Mouse (Mus musculus) embryonic facial prominence, embryonic 12.5 days (tissue): Measurements from ENCODE around the gene Spint2. TPM values are rescaled to one million over a fixed set of nuclear protein-coding genes. Genes with fewer than 3 reads are reported as not detected.

Experiments
- ATAC-seq: fragments of 200-750 bp; cut with Nextera tagmentation; 2 replicates; pipeline ENCODE4 v1.8.0; 2017; ENCODE audit not compliant: insufficient number of reproducible peaks, insufficient read depth, low FRiP score, low TSS enrichment
- H3K27ac ChIP-seq: fragments of 300-500 bp; sonication (generic); 2 replicates; pipeline ENCODE4 v1.5.1; 2016; ENCODE audit warnings: mild to moderate bottlenecking
- H3K27me3 ChIP-seq: fragments of 300-500 bp; sonication (generic); 2 replicates; pipeline ENCODE4 v1.6.1; 2016; ENCODE audit warnings: mild to moderate bottlenecking, moderate library complexity
- H3K36me3 ChIP-seq: fragments of 300-500 bp; sonication (generic); 2 replicates; pipeline ENCODE4 v1.6.1; 2016; ENCODE audit warnings: mild to moderate bottlenecking
- H3K4me1 ChIP-seq: fragments of 300-500 bp; sonication (generic); 2 replicates; pipeline ENCODE4 v1.6.1; 2016
- H3K4me2 ChIP-seq: fragments of 300-500 bp; sonication (generic); replicated peaks from 2 replicates; pipeline ENCODE4 v1.6.1; 2016; ENCODE audit warnings: mild to moderate bottlenecking, moderate library complexity
- H3K4me3 ChIP-seq: fragments of 300-500 bp; sonication (generic); 2 replicates; pipeline ENCODE4 v1.5.1; 2016; ENCODE audit warnings: mild to moderate bottlenecking
- H3K9ac ChIP-seq: fragments of 300-500 bp; sonication (generic); 2 replicates; pipeline ENCODE4 v1.6.1; 2016; ENCODE audit warnings: mild to moderate bottlenecking, moderate library complexity
- H3K9me3 ChIP-seq: fragments of 300-500 bp; sonication (generic); 2 replicates; pipeline ENCODE4 v1.6.1; 2016; ENCODE audit warnings: mild to moderate bottlenecking, moderate library complexity
- WGBS: fragments of 180-500 bp; shearing (Covaris S2); methylation state at CpG from one replicate; pipeline ENCODE4 v1.1.7; 2016; 5-methylcytosine and 5-hydroxymethylcytosine counted together
- polyA plus RNA-seq: library from polyadenylated mRNA; unstranded; fragments of >200 nt; fragmentation: Nextera tagmentation; extraction: Ambion mirVana; gene quantifications from 2 replicates; pipeline ENCODE4 v1.2.1, GENCODE M21; 2016

Spint2 gene
- polyA plus RNA-seq, 1 experiment from 2014 or later, result 94.0 TPM

- H3K9ac ChIP-seq, result peak within 1 kb of the TSS; percentile 47
- WGBS, result under 1% methylated on average over 57 of the region's 59 CpGs
- no peak for ATAC-seq
- peak within 1 kb of the TSS; percentile 89 for H3K4me2 ChIP-seq
- peaks cover 43% of the 10 kb centered on the region for H3K4me1 ChIP-seq
- peak within 1 kb of the TSS; percentile 58 for H3K4me3 ChIP-seq
- H3K27ac ChIP-seq, result peak within 1 kb of the TSS; percentile 38; the same call in 1 of the 2 replicates
- H3K27me3 ChIP-seq, result peaks cover 2% of the 10 kb centered on the region; the same call in 1 of the 2 replicates
- no peaks in the 10 kb centered on the region for H3K9me3 ChIP-seq
- H3K36me3 ChIP-seq, result no peaks in the 10 kb centered on the region
Observed at GRCm38 (mm10) chr7:29288942-29289638, 7.4 kb upstream of the Spint2 start, which contains the start of gene Ppp1r14a. Gene Ppp1r14a (plus strand): TSS chr7:29289308.

DNA sequence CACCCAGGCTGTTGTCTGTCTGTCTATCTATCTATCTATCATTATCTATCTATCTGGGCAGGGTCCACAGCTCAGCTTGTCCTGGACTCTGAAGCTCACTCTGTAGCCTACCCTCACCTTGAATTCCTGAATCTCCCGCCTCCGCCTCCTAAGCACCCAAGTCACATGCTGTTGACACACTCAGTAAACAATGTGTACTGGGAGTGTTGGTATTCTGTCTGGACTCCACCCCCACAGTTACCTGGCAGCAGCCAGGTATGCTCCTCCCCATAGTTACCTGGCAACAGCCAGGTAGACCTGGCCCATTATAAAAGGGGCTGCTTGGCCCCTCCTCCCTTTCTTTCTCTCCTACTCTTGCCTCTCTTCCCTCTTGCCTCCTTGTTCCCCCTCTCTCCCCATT is 6.4 kb upstream of the Spint2 start:
- no peak for ATAC-seq

DNA sequence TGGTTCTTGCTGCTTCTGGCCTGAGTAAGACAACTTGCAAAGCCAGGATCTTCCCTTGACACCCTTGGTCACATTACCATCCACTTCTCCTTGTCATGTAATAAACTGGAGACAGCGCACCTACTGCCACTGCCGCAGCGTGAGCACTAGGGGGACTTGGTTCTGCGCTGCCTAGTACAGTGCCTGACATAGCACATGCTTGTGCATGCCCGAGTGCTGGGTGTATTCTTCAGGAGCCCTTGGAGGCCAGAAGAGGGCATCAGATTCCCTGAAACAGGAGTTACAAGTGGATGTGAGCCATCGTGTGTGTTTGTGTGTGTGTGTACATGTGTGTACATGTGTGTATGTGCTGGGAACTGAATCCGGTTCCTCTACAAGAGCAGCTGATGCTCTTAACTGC is 5.8 kb upstream of the Spint2 start:
- Histone ChIP-seq H3K27ac (no peak overlapping the region), H3K36me3 (no peaks in the 10 kb centered on the region), H3K9ac (no peak overlapping the region), H3K4me2 (no peak overlapping the region), H3K9me3 (no peaks in the 10 kb centered on the region), H3K4me3 (no peak overlapping the region), H3K4me1 (peaks cover 32% of the 10 kb centered on the region), H3K27me3 (peaks cover 10% of the 10 kb centered on the region)
- ATAC-seq, result no peak
- 81% methylated on average over 7 of the region's 7 CpGs for WGBS

More for the DNA sequence above, 6.4 kb upstream of the Spint2 start:
- no peaks in the 10 kb centered on the region for H3K36me3 ChIP-seq
- H3K27ac ChIP-seq, result no peak overlapping the region
- H3K4me3 ChIP-seq, result no peak overlapping the region
- H3K4me2 ChIP-seq, result no peak overlapping the region
- WGBS, result 82% methylated on average over 2 of the region's 2 CpGs
- no peak overlapping the region for H3K9ac ChIP-seq
- no peaks in the 10 kb centered on the region for H3K9me3 ChIP-seq
- peaks cover 5% of the 10 kb centered on the region; the same call in 1 of the 2 replicates for H3K27me3 ChIP-seq
- peaks cover 38% of the 10 kb centered on the region for H3K4me1 ChIP-seq

GRCm38 (mm10) chr7:29284523-29284922 is 2.8 kb upstream of the Spint2 start:
- WGBS, result 90% methylated on average over 6 of the region's 6 CpGs
- peaks cover 35% of the 10 kb centered on the region for H3K27me3 ChIP-seq
- no peak overlapping the region for H3K4me2 ChIP-seq
- H3K4me3 ChIP-seq, result no peak overlapping the region
- H3K27ac ChIP-seq, result no peak overlapping the region
- H3K9ac ChIP-seq, result no peak overlapping the region
- no peaks in the 10 kb centered on the region for H3K36me3 ChIP-seq
- no peak for ATAC-seq
- H3K4me1 ChIP-seq, result peaks cover 15% of the 10 kb centered on the region
- no peaks in the 10 kb centered on the region for H3K9me3 ChIP-seq

DNA sequence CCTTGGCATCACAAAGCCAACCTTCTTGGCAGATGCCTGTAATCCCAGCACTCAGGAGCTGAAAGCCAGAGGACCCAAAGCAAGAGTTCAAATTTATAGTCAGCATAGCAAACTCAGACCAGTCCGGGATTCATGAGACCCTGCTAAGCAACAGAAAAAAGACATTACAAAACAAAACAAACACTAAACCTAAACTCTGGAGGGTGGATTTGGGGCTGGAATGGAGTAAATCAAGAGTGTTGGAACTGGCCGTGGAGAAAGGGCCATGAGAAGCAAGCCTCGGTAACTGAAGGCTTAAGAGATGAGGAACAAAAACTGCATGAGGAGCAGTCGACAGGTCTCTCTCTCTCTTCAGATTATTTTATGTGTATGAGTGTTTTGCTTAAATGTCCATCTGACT is 2.2 kb upstream of the Spint2 start:
- H3K36me3 ChIP-seq, result no peaks in the 10 kb centered on the region
- H3K4me2 ChIP-seq, result no peak overlapping the region
- ATAC-seq, result no peak
- H3K27ac ChIP-seq, result no peak overlapping the region
- WGBS, result 82% methylated on average over 4 of the region's 4 CpGs
- H3K9ac ChIP-seq, result no peak overlapping the region
- H3K9me3 ChIP-seq, result no peaks in the 10 kb centered on the region
- peaks cover 35% of the 10 kb centered on the region for H3K27me3 ChIP-seq
- H3K4me1 ChIP-seq, result peaks cover 10% of the 10 kb centered on the region
- no peak overlapping the region for H3K4me3 ChIP-seq

- 0 out of 2 replicates have a peak overlapping the region, but pooled peaks have one; percentile 69 for H3K27ac ChIP-seq
- 12% methylated on average over 21 of the region's 21 CpGs for WGBS
- no peak for ATAC-seq
Observed at GRCm38 (mm10) chr7:29282074-29282554, 402 bp upstream of the Spint2 start.

DNA sequence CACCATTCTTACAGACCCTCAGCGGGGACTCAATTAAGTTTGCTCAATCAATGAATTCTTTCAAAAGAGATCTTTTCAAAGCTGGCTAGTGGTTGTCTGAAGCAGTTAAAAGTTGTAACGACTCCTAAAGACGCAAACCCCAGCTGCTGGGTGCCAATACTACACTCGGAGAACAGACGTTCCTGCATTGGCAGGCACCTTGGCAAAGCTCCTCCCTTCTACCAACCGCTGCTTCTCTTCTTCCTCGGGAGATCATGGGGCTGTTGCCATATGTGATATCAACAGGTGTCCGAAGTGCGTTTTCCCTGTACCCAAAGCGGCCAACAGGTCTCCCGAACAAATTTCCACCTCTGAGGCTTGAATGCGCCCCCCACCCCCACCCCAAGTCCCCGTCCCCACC is 911 bp downstream of the Spint2 start:
- Histone ChIP-seq H3K27ac (no peak overlapping the region), H3K4me3 (peak overlapping the region; percentile 59), H3K27me3 (peaks cover 33% of the 10 kb centered on the region), H3K4me1 (peaks cover 5% of the 10 kb centered on the region), H3K9me3 (no peaks in the 10 kb centered on the region), H3K4me2 (peak overlapping the region; percentile 99), H3K36me3 (no peaks in the 10 kb centered on the region), H3K9ac (peak overlapping the region; percentile 60; the same call in 1 of the 2 replicates)
- WGBS, result 12% methylated on average over 13 of the region's 13 CpGs
- no peak for ATAC-seq

More at GRCm38 (mm10) chr7:29282074-29282554, 402 bp upstream of the Spint2 start:
- Histone ChIP-seq H3K4me3 (peak overlapping the region; percentile 59), H3K36me3 (no peaks in the 10 kb centered on the region), H3K4me1 (peaks cover 5% of the 10 kb centered on the region), H3K27me3 (peaks cover 33% of the 10 kb centered on the region), H3K4me2 (peak overlapping the region; percentile 99), H3K9me3 (no peaks in the 10 kb centered on the region), H3K9ac (peak overlapping the region; percentile 60)

GRCm38 (mm10) chr7:29279924-29280323 is 1.8 kb downstream of the Spint2 start:
- H3K9me3 ChIP-seq, result no peaks in the 10 kb centered on the region
- no peaks in the 10 kb centered on the region for H3K36me3 ChIP-seq
- 56% methylated on average over 8 of the region's 8 CpGs for WGBS
- H3K4me3 ChIP-seq, result no peak overlapping the region
- H3K4me2 ChIP-seq, result peak overlapping the region; percentile 99
- no peak for ATAC-seq
- no peak overlapping the region for H3K9ac ChIP-seq
- no peak overlapping the region for H3K27ac ChIP-seq
- peaks cover 5% of the 10 kb centered on the region for H3K4me1 ChIP-seq
- peaks cover 33% of the 10 kb centered on the region for H3K27me3 ChIP-seq

DNA sequence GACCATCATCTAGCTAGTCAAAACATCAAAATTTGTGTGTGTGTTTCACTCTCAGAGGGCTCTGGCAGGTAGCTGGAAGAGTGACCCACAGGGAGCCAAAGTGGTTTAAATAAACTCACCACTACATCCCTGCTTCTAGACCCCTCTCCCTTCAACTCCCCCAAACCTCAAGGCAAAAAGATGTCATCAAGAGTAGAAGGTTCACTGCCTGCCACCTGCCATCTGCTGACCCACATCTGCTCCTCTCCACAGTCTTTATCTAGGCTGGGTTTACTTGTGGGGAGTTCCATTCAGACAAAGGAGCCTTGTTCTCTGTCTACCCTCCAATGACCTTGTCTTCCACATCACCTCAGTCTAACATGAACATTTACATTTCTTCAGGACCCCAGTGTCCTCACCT is 2.5 kb downstream of the Spint2 start:
- no peak overlapping the region for H3K4me2 ChIP-seq
- H3K4me1 ChIP-seq, result peaks cover 5% of the 10 kb centered on the region
- peaks cover 33% of the 10 kb centered on the region for H3K27me3 ChIP-seq
- ATAC-seq, result no peak
- no peak overlapping the region for H3K4me3 ChIP-seq
- no peak overlapping the region for H3K27ac ChIP-seq
- H3K9ac ChIP-seq, result no peak overlapping the region
- no peaks in the 10 kb centered on the region for H3K9me3 ChIP-seq
- no peaks in the 10 kb centered on the region for H3K36me3 ChIP-seq

GRCm38 (mm10) chr7:29277510-29277909 is 4.2 kb downstream of the Spint2 start:
- no peak overlapping the region for H3K27ac ChIP-seq
- no peak overlapping the region for H3K4me3 ChIP-seq
- peaks cover 26% of the 10 kb centered on the region for H3K27me3 ChIP-seq
- no peaks in the 10 kb centered on the region for H3K9me3 ChIP-seq
- H3K36me3 ChIP-seq, result no peaks in the 10 kb centered on the region
- WGBS, result 83% methylated on average over 4 of the region's 4 CpGs
- ATAC-seq, result no peak
- no peak overlapping the region for H3K9ac ChIP-seq
- H3K4me2 ChIP-seq, result no peak overlapping the region
- peaks cover 5% of the 10 kb centered on the region for H3K4me1 ChIP-seq

DNA sequence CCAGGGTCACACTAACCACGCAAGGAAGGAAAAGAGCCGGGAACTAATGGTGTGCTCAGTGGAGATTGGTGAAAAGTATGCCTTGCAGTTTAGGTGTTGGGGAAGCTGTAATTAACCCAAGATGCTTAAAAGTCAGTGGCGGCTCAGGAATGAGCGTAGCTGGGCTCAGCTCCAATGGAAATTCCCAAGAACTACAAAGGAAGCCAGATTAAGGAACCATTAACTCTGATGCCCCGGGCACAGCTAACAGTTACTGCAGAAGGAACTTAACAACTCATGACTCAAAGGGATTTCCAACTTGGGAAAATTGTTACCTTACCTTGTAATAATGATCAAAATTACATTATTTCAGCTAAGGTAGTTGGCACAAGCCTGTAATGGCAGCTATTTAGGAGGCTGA is 5.0 kb downstream of the Spint2 start:
- Histone ChIP-seq H3K4me2 (no peak overlapping the region), H3K27ac (no peak overlapping the region), H3K4me1 (peaks cover 3% of the 10 kb centered on the region), H3K36me3 (no peaks in the 10 kb centered on the region), H3K4me3 (no peak overlapping the region), H3K27me3 (peaks cover 18% of the 10 kb centered on the region), H3K9ac (no peak overlapping the region), H3K9me3 (no peaks in the 10 kb centered on the region)
- ATAC-seq, result no peak
- 61% methylated on average over 5 of the region's 5 CpGs for WGBS

- 72% methylated on average over 8 of the region's 8 CpGs for whole genome bisulfite sequencing
- no peak overlapping the region for H3K4me2 ChIP-seq
Observed at GRCm38 (mm10) chr7:29271687-29272465, 9.8 kb downstream of the Spint2 start.

More at GRCm38 (mm10) chr7:29271687-29272465, 9.8 kb downstream of the Spint2 start:
- no peak for ATAC-seq
- Histone ChIP-seq H3K9ac (no peak overlapping the region), H3K27ac (no peak overlapping the region), H3K4me3 (no peak overlapping the region), H3K4me1 (no peaks in the 10 kb centered on the region), H3K9me3 (no peaks in the 10 kb centered on the region), H3K36me3 (no peaks in the 10 kb centered on the region), H3K27me3 (no peaks in the 10 kb centered on the region)
